Mouse (Mus musculus) CH12.LX (cell line): Measurements from ENCODE around the gene Foxk2. TPM values are rescaled to one million over a fixed set of nuclear protein-coding genes. Genes with fewer than 3 reads are reported as not detected.

Experiments
- DNase-seq: peaks from one replicate; pipeline ENCODE4 v3.0.0-alpha.2; 2013; ENCODE audit errors: extremely low read depth
- H3K27ac ChIP-seq: 2 replicates; pipeline ENCODE4 v1.5.1; 2012; ENCODE audit warnings: low read depth, mild to moderate bottlenecking, control low read depth, moderate library complexity; ENCODE audit not compliant: insufficient read depth
- H3K27me3 ChIP-seq: replicated peaks from 2 replicates; pipeline ENCODE3; 2012; ENCODE audit warnings: inconsistent platforms
- H3K36me3 ChIP-seq, 2 experiments: replicated peaks in 1 of 2; 2 replicates each; pipeline versions ENCODE3 to v1.6.1; 2012; ENCODE audit warnings: inconsistent platforms in 1 of 2, low read length in 1 of 2, mild to moderate bottlenecking in 1 of 2, mixed read lengths in 1 of 2, moderate library complexity in 1 of 2; ENCODE audit not compliant: control insufficient read depth in 1 of 2, insufficient read depth in 1 of 2
- H3K4me1 ChIP-seq, 2 experiments: 2 replicates each; pipeline ENCODE4 v1.6.1; 2012; ENCODE audit warnings: inconsistent platforms in 1 of 2, moderate library complexity in 1 of 2; ENCODE audit not compliant: insufficient read depth in 2 of 2, control insufficient read depth in 1 of 2
- H3K4me2 ChIP-seq: 2 replicates; pipeline ENCODE4 v1.6.1; 2012; ENCODE audit warnings: low read depth, mild to moderate bottlenecking, control low read depth; ENCODE audit not compliant: poor library complexity, insufficient read depth, severe bottlenecking
- H3K4me3 ChIP-seq, 3 experiments: fragments of 150-350 bp in 1 of 3; sonication (generic) in 1 of 3; replicated peaks in 1 of 3; 2 replicates each; pipeline versions ENCODE3 to v1.5.1; 2011 to 2012; ENCODE audit warnings: low read depth in 2 of 3, low read length in 2 of 3, mild to moderate bottlenecking in 2 of 3, moderate library complexity in 2 of 3, control low read depth in 1 of 3, improper control_type of control experiment in 1 of 3, inconsistent platforms in 1 of 3, mixed read lengths in 1 of 3; ENCODE audit not compliant: poor library complexity in 1 of 3
- H3K79me2 ChIP-seq: replicated peaks from 2 replicates; pipeline ENCODE4 v1.6.1; 2012; ENCODE audit warnings: mild to moderate bottlenecking, moderate library complexity; ENCODE audit not compliant: control insufficient read depth, poor library complexity, insufficient read depth, severe bottlenecking; ENCODE audit errors: extremely low read depth
- H3K9ac ChIP-seq: 2 replicates; pipeline ENCODE4 v1.6.1; 2012; ENCODE audit warnings: low read depth, mild to moderate bottlenecking, control low read depth, moderate library complexity; ENCODE audit not compliant: insufficient read depth
- H3K9me3 ChIP-seq: replicated peaks from 2 replicates; pipeline ENCODE3; 2012; ENCODE audit warnings: low read length, inconsistent platforms, mixed read lengths
- CHD2 ChIP-seq: IDR thresholded peaks from 2 replicates; pipeline ENCODE4 v1.6.1; 2011; ENCODE audit warnings: low read length, improper control_type of control experiment
- ELF1 ChIP-seq: IDR thresholded peaks from 2 replicates; pipeline ENCODE4 v1.6.1; 2014; ENCODE audit warnings: low read depth, mild to moderate bottlenecking, inconsistent platforms, low read length, improper control_type of control experiment
- EP300 ChIP-seq: IDR thresholded peaks from 2 replicates; pipeline ENCODE4 v1.6.1; 2011; ENCODE audit warnings: low read length, improper control_type of control experiment
- GABPA ChIP-seq: IDR thresholded peaks from 2 replicates; pipeline ENCODE4 v1.6.1; 2012; ENCODE audit warnings: low read depth, low read length, improper control_type of control experiment, inconsistent platforms; ENCODE audit not compliant: insufficient replicate concordance
- HCFC1 ChIP-seq: IDR thresholded peaks from 2 replicates; pipeline ENCODE4 v1.6.1; 2012; ENCODE audit warnings: low read depth, mild to moderate bottlenecking, inconsistent platforms, low read length, improper control_type of control experiment
- IRF4 ChIP-seq: IDR thresholded peaks from 2 replicates; pipeline ENCODE4 v1.6.1; 2014; ENCODE audit warnings: low read depth, mild to moderate bottlenecking, inconsistent platforms, low read length, improper control_type of control experiment
- JUND ChIP-seq: conservative IDR thresholded peaks from 2 replicates; pipeline ENCODE4 v1.6.1; 2011; ENCODE audit warnings: low read depth, low read length, improper control_type of control experiment
- MAX ChIP-seq: IDR thresholded peaks from 2 replicates; pipeline ENCODE4 v1.6.1; 2011; ENCODE audit warnings: low read length, improper control_type of control experiment
- MEF2A ChIP-seq: IDR thresholded peaks from 2 replicates; pipeline ENCODE4 v1.6.1; 2014; ENCODE audit warnings: low read depth, mild to moderate bottlenecking, inconsistent platforms, low read length, improper control_type of control experiment, borderline replicate concordance
- MXI1 ChIP-seq: IDR thresholded peaks from 2 replicates; pipeline ENCODE4 v1.6.1; 2011; ENCODE audit warnings: mild to moderate bottlenecking, low read depth, low read length, improper control_type of control experiment
- MYC ChIP-seq: IDR thresholded peaks from 2 replicates; pipeline ENCODE4 v1.6.1; 2011; ENCODE audit warnings: low read depth, mild to moderate bottlenecking, improper control_type of control experiment, low read length
- NELFE ChIP-seq: IDR thresholded peaks from 2 replicates; pipeline ENCODE4 v1.6.1; 2011; ENCODE audit warnings: low read depth, low read length, improper control_type of control experiment
- NRF1 ChIP-seq: IDR thresholded peaks from 2 replicates; pipeline ENCODE4 v1.6.1; 2014; ENCODE audit warnings: low read depth, mild to moderate bottlenecking, inconsistent platforms, low read length, improper control_type of control experiment, moderate library complexity
- PAX5 ChIP-seq: IDR thresholded peaks from 2 replicates; pipeline ENCODE4 v1.6.1; 2012; ENCODE audit warnings: low read length, inconsistent platforms, mixed read lengths
- POLR2A ChIP-seq: IDR thresholded peaks from 2 replicates; pipeline ENCODE4 v1.6.1; 2011; ENCODE audit warnings: low read depth, mild to moderate bottlenecking, improper control_type of control experiment, low read length
- POLR2AphosphoS2 ChIP-seq: IDR thresholded peaks from 2 replicates; pipeline ENCODE4 v1.6.1; 2011; ENCODE audit warnings: low read depth, low read length, improper control_type of control experiment
- RAD21 ChIP-seq: IDR thresholded peaks from 2 replicates; pipeline ENCODE4 v1.6.1; 2011; ENCODE audit warnings: low read depth, mild to moderate bottlenecking, low read length, improper control_type of control experiment, moderate library complexity
- RCOR1 ChIP-seq: conservative IDR thresholded peaks from 2 replicates; pipeline ENCODE4 v1.6.1; 2012; ENCODE audit warnings: low read depth, mild to moderate bottlenecking, inconsistent platforms, low read length, improper control_type of control experiment
- SIN3A ChIP-seq: IDR thresholded peaks from 2 replicates; pipeline ENCODE4 v1.6.1; 2012; ENCODE audit warnings: low read length, improper control_type of control experiment, inconsistent platforms
- SMC3 ChIP-seq: IDR thresholded peaks from 2 replicates; pipeline ENCODE4 v1.6.1; 2011; ENCODE audit warnings: low read depth, low read length, improper control_type of control experiment
- TCF12 ChIP-seq: IDR thresholded peaks from 2 replicates; pipeline ENCODE4 v1.6.1; 2014; ENCODE audit warnings: low read depth, mild to moderate bottlenecking, inconsistent platforms, low read length, improper control_type of control experiment
- ZC3H11A ChIP-seq: IDR thresholded peaks from 2 replicates; pipeline ENCODE4 v1.6.1; 2012; ENCODE audit warnings: low read depth, mild to moderate bottlenecking, inconsistent platforms, low read length, improper control_type of control experiment
- ZKSCAN1 ChIP-seq: IDR thresholded peaks from 2 replicates; pipeline ENCODE4 v1.6.1; 2012; ENCODE audit warnings: low read depth, inconsistent platforms, low read length, improper control_type of control experiment, borderline replicate concordance
- ZMIZ1 ChIP-seq: IDR thresholded peaks from 2 replicates; pipeline ENCODE4 v1.6.1; 2012; ENCODE audit warnings: low read depth, mild to moderate bottlenecking, inconsistent platforms, low read length, improper control_type of control experiment
- dilution Hi-C: fragments of 300-500 bp; cut with MboI; formaldehyde crosslinking; loops from 2 replicates; pipeline ENCODE4 v1.14.3; 2020; ENCODE audit warnings: low sequenced_read_pairs; ENCODE audit not compliant: extremely low pct_unique_long_range_greater_than_20kb, extremely low pct_ligation_motif_present
- in situ Hi-C: fragments of 300-500 bp; cut with MboI; formaldehyde crosslinking; loops from 3 replicates; pipeline ENCODE4 v1.14.3; 2019; ENCODE audit warnings: low sequenced_read_pairs, low pct_ligation_motif_present, low pct_unique_long_range_greater_than_20kb, mixed read lengths
- polyA plus RNA-seq: library from polyadenylated mRNA; unstranded; fragments of >175 nt; gene quantifications from 2 replicates; pipeline ENCODE4 v1.2.1, GENCODE M21; 2012; ENCODE audit warnings: low read depth; ENCODE audit not compliant: insufficient read length
- total RNA-seq, 2 experiments: library from RNA; depleted of rRNA; stranded (reverse); fragments of 300-350 nt in 1 of 2; fragments of >200 nt in 1 of 2; gene quantifications; 2 replicates each; pipeline ENCODE4 v1.2.3; 2012 to 2014

Gene Foxk2
- total and polyA plus RNA-seq, 3 experiments: 26.9 to 44.3 (median 41.2) TPM

GRCm38 (mm10) chr11:121228129-121229017 is 31.4 kb upstream of the Foxk2 start:
- H3K4me1 ChIP-seq: peaks cover 13 to 39% of the 10 kb centered on the region in 2 experiments
- peak overlapping the region; percentile 71 for H3K9ac ChIP-seq
- no peaks in the 10 kb centered on the region for H3K27me3 ChIP-seq
- H3K36me3 ChIP-seq: peaks cover 40 to 46% of the 10 kb centered on the region in 2 experiments
- DNase-seq: peak; percentile 94
- TF ChIP-seq CHD2: peak; percentile 20; the same call in 1 of the 2 replicates
- TF ChIP-seq GABPA: no peak
- TF ChIP-seq ZC3H11A: no peak
- TF ChIP-seq IRF4: peak; percentile 94
- 0 out of 2 replicates have a peak, but pooled peaks have one; percentile 29 for TF ChIP-seq TCF12
- 0 out of 2 replicates have a peak, but pooled peaks have one; percentile 32 for TF ChIP-seq MXI1
- TF ChIP-seq MAX: peak; percentile 29; the same call in 1 of the 2 replicates
- TF ChIP-seq EP300: peak; percentile 82
- no peak for TF ChIP-seq MEF2A
- dilution Hi-C loops (no loop called here), in situ Hi-C loops (no loop called here)
- H3K9me3 ChIP-seq: no peaks in the 10 kb centered on the region
- H3K4me2 ChIP-seq: peak overlapping the region; percentile 88
- peak overlapping the region; percentile 60 to 96 (median 81) for H3K4me3 ChIP-seq
- peaks cover 16% of the 10 kb centered on the region for H3K79me2 ChIP-seq
- peak overlapping the region; percentile 86 for H3K27ac ChIP-seq

- dilution Hi-C loops: no loop called here
- Histone ChIP-seq H3K27me3 (no peaks in the 10 kb centered on the region), H3K4me3 (peak within 1 kb of the TSS; percentile 60 to 96 (median 81)), H3K27ac (peak within 1 kb of the TSS; percentile 86), H3K4me2 (peak within 1 kb of the TSS; percentile 88), H3K9ac (peak within 1 kb of the TSS; percentile 71), H3K36me3 (peaks cover 34 to 40% of the 10 kb centered on the region in 2 experiments), H3K9me3 (no peaks in the 10 kb centered on the region), H3K79me2 (peaks cover 16% of the 10 kb centered on the region), H3K4me1 (peaks cover 13 to 39% of the 10 kb centered on the region in 2 experiments)
- TF ChIP-seq IRF4 (peak; percentile 60), ZKSCAN1 (no peak), NRF1 (peak; percentile 45), MAX (0 out of 2 replicates have a peak, but pooled peaks have one; percentile 6), RAD21 (no peak), PAX5 (no peak), MYC (no peak), RCOR1 (no peak), POLR2A (peak; percentile 88), MXI1 (peak; percentile 59; the same call in 1 of the 2 replicates), HCFC1 (peak; percentile 68), SMC3 (no peak), ZMIZ1 (peak; percentile 79), ELF1 (peak; percentile 99), TCF12 (peak; percentile 72), JUND (no peak), NELFE (peak; percentile 94), POLR2AphosphoS2 (peak; percentile 84; the same call in 1 of the 2 replicates), SIN3A (peak; percentile 87)
- in situ Hi-C loops: no loop called here
- peak; percentile 94 for DNase-seq
Observed at GRCm38 (mm10) chr11:121229018-121229439, 30.8 kb upstream of the Foxk2 start, which contains the start of gene Cybc1. Gene Cybc1, minus strand, starts transcription at chr11:121229322.
